Mouse (Mus musculus) hindbrain, embryonic 11.5 days (tissue): ENCODE measurements around the gene Sp7. TPM values are rescaled to one million over a fixed set of nuclear protein-coding genes. Genes with fewer than 3 reads are reported as not detected.

Experiments used
- ATAC-seq: fragments of 200-750 bp; cut with Nextera tagmentation; 2 replicates; pipeline ENCODE4 v1.8.0; 2017; ENCODE audit warnings: mild to moderate bottlenecking, moderate TSS enrichment, moderate library complexity; ENCODE audit not compliant: low FRiP score
- DNase-seq: peaks from one replicate; pipeline ENCODE4 v3.0.0-alpha.2; 2015; ENCODE audit warnings: low spot score
- H3K27ac ChIP-seq: fragments of 300-500 bp; sonication (generic); 2 replicates; pipeline ENCODE4 v1.5.1; 2014; ENCODE audit warnings: mild to moderate bottlenecking, low read depth, low read length
- H3K27me3 ChIP-seq: fragments of 300-500 bp; sonication (generic); 2 replicates; pipeline ENCODE4 v1.6.1; 2014; ENCODE audit warnings: mild to moderate bottlenecking, low read length, moderate library complexity, mixed read lengths; ENCODE audit not compliant: control insufficient read depth, insufficient read depth
- H3K36me3 ChIP-seq: fragments of 300-500 bp; sonication (generic); 2 replicates; pipeline ENCODE4 v1.6.1; 2014; ENCODE audit warnings: mild to moderate bottlenecking, low read length, moderate library complexity, mixed read lengths; ENCODE audit not compliant: control insufficient read depth, insufficient read depth
- H3K4me1 ChIP-seq: fragments of 300-500 bp; sonication (generic); replicated peaks from 2 replicates; pipeline ENCODE4 v1.6.1; 2014; ENCODE audit warnings: low read length, mixed read lengths; ENCODE audit not compliant: control insufficient read depth, insufficient read depth
- H3K4me2 ChIP-seq: fragments of 300-500 bp; sonication (generic); replicated peaks from 2 replicates; pipeline ENCODE4 v1.6.1; 2014; ENCODE audit warnings: mild to moderate bottlenecking, low read depth, low read length
- H3K4me3 ChIP-seq: fragments of 300-500 bp; sonication (generic); 2 replicates; pipeline ENCODE4 v1.5.1; 2014; ENCODE audit warnings: low read depth, low read length
- H3K9ac ChIP-seq: fragments of 300-500 bp; sonication (generic); 2 replicates; pipeline ENCODE4 v1.6.1; 2014; ENCODE audit warnings: low read depth, low read length
- H3K9me3 ChIP-seq: fragments of 300-500 bp; sonication (generic); 2 replicates; pipeline ENCODE4 v1.6.1; 2016; ENCODE audit warnings: low read length; ENCODE audit not compliant: control insufficient read depth
- WGBS: fragments of 180-500 bp; shearing (Covaris S2); extraction: QIAGEN DNeasy Blood & Tissue Kit; methylation state at CpG from one replicate; pipeline ENCODE4 v1.1.7; 2014; 5-methylcytosine and 5-hydroxymethylcytosine counted together
- polyA plus RNA-seq: library from polyadenylated mRNA; unstranded; fragments of >200 nt; fragmentation: Nextera tagmentation; extraction: Ambion mirVana; gene quantifications from 2 replicates; pipeline ENCODE4 v1.2.1, GENCODE M21; 2014

Gene Sp7
- polyA plus RNA-seq, 1 experiment from 2014 or later = 0.99 TPM

- no peak overlapping the region for H3K4me3 ChIP-seq
- H3K27ac ChIP-seq = no peak overlapping the region
- H3K27me3 ChIP-seq = peaks cover 24% of the 10 kb centered on the region
- H3K36me3 ChIP-seq = no peaks in the 10 kb centered on the region
- no peaks in the 10 kb centered on the region for H3K9me3 ChIP-seq
- H3K4me1 ChIP-seq = peaks cover 11% of the 10 kb centered on the region
- H3K9ac ChIP-seq = no peak overlapping the region
- WGBS = 19% methylated on average over 16 of the region's 16 CpGs
- DNase-seq (peak; percentile 45), ATAC-seq (no peak)
- peak overlapping the region; percentile 93 for H3K4me2 ChIP-seq
These were observed 10.3 kb downstream of the Sp7 start for GRCm38 (mm10) chr15:102356501-102357325.

GRCm38 (mm10) chr15:102355871-102356441 is 11.0 kb downstream of the Sp7 start:
- Histone ChIP-seq H3K36me3 (no peaks in the 10 kb centered on the region), H3K9me3 (no peaks in the 10 kb centered on the region), H3K4me2 (peak overlapping the region; percentile 93), H3K4me3 (peak overlapping the region; percentile 47), H3K27ac (peak overlapping the region; percentile 90), H3K9ac (peak overlapping the region; percentile 65), H3K27me3 (peaks cover 24% of the 10 kb centered on the region), H3K4me1 (peaks cover 13% of the 10 kb centered on the region)
- DNase-seq (peak; percentile 81), ATAC-seq (peak; percentile 67)
- WGBS = under 1% methylated on average over 38 of the region's 38 CpGs

- ATAC-seq = peak; percentile 66
- Histone ChIP-seq H3K36me3 (no peaks in the 10 kb centered on the region), H3K4me2 (peak overlapping the region; percentile 93), H3K4me1 (peaks cover 13% of the 10 kb centered on the region), H3K9ac (peak overlapping the region; percentile 65), H3K27me3 (peaks cover 24% of the 10 kb centered on the region), H3K27ac (peak overlapping the region; percentile 90), H3K9me3 (no peaks in the 10 kb centered on the region), H3K4me3 (peak overlapping the region; percentile 47)
- peak; percentile 74 for DNase-seq
- WGBS = under 1% methylated on average over 47 of the region's 49 CpGs
These were observed 11.7 kb downstream of the Sp7 start for GRCm38 (mm10) chr15:102355134-102355870.

GRCm38 (mm10) chr15:102353986-102354385 is 13.0 kb downstream of the Sp7 start:
- H3K9me3 ChIP-seq = no peaks in the 10 kb centered on the region
- ATAC-seq (no peak), DNase-seq (no peak)
- H3K36me3 ChIP-seq = no peaks in the 10 kb centered on the region
- H3K4me1 ChIP-seq = peaks cover 16% of the 10 kb centered on the region
- WGBS = 84% methylated on average over 2 of the region's 2 CpGs
- no peak overlapping the region for H3K9ac ChIP-seq
- peaks cover 19% of the 10 kb centered on the region for H3K27me3 ChIP-seq
- H3K27ac ChIP-seq = no peak overlapping the region
- no peak overlapping the region for H3K4me3 ChIP-seq
- no peak overlapping the region for H3K4me2 ChIP-seq

GRCm38 (mm10) chr15:102352177-102352576 is 14.8 kb downstream of the Sp7 start:
- H3K4me2 ChIP-seq = no peak overlapping the region
- no peak overlapping the region for H3K4me3 ChIP-seq
- H3K4me1 ChIP-seq = peaks cover 6% of the 10 kb centered on the region; the same call in 1 of the 2 replicates
- H3K9ac ChIP-seq = no peak overlapping the region
- no peak for DNase-seq
- no peak for ATAC-seq
- H3K27ac ChIP-seq = no peak overlapping the region
- peaks cover 5% of the 10 kb centered on the region; the same call in 1 of the 2 replicates for H3K27me3 ChIP-seq
- H3K9me3 ChIP-seq = no peaks in the 10 kb centered on the region
- H3K36me3 ChIP-seq = no peaks in the 10 kb centered on the region
- WGBS = 63% methylated on average over 2 of the region's 2 CpGs

- H3K9me3 ChIP-seq = no peaks in the 10 kb centered on the region
- H3K27me3 ChIP-seq = no peaks in the 10 kb centered on the region
- no peak overlapping the region for H3K27ac ChIP-seq
- peaks cover 6% of the 10 kb centered on the region; the same call in 1 of the 2 replicates for H3K4me1 ChIP-seq
- 0 out of 2 replicates have a peak overlapping the region, but pooled peaks have one; percentile 42 for H3K9ac ChIP-seq
- H3K4me2 ChIP-seq = peak overlapping the region; percentile 33
- ATAC-seq (0 out of 2 replicates have a peak, but pooled peaks have one; percentile 7), DNase-seq (no peak)
- H3K4me3 ChIP-seq = peak overlapping the region; percentile 80
- no peaks in the 10 kb centered on the region for H3K36me3 ChIP-seq
- 11% methylated on average over 11 of the region's 11 CpGs for WGBS
These were observed 16.1 kb downstream of the Sp7 start for GRCm38 (mm10) chr15:102350942-102351291.

- H3K9me3 ChIP-seq = no peaks in the 10 kb centered on the region
- ATAC-seq (peak; percentile 87), DNase-seq (peak; percentile 98)
- no peaks in the 10 kb centered on the region for H3K27me3 ChIP-seq
- H3K36me3 ChIP-seq = no peaks in the 10 kb centered on the region
- 1% methylated on average over 55 of the region's 56 CpGs for WGBS
- peaks cover 6% of the 10 kb centered on the region; the same call in 1 of the 2 replicates for H3K4me1 ChIP-seq
- H3K9ac ChIP-seq = peak within 1 kb of the TSS; percentile 87
- H3K4me3 ChIP-seq = peak within 1 kb of the TSS; percentile 80
- peak within 1 kb of the TSS; percentile 75 for H3K4me2 ChIP-seq
- H3K27ac ChIP-seq = peak within 1 kb of the TSS; percentile 61
These were observed 16.6 kb downstream of the Sp7 start, which contains the start of gene Aaas for GRCm38 (mm10) chr15:102350138-102350941. Aaas (minus strand) TSS chr15:102350771.

GRCm38 (mm10) chr15:102346444-102346843 is 20.5 kb downstream of the Sp7 start:
- H3K27ac ChIP-seq = no peak overlapping the region
- WGBS = 71% methylated on average over 4 of the region's 4 CpGs
- DNase-seq (no peak), ATAC-seq (no peak)
- H3K27me3 ChIP-seq = no peaks in the 10 kb centered on the region
- H3K9ac ChIP-seq = no peak overlapping the region
- H3K4me3 ChIP-seq = no peak overlapping the region
- peaks cover 6% of the 10 kb centered on the region; the same call in 1 of the 2 replicates for H3K4me1 ChIP-seq
- H3K36me3 ChIP-seq = no peaks in the 10 kb centered on the region
- no peaks in the 10 kb centered on the region for H3K9me3 ChIP-seq
- no peak overlapping the region for H3K4me2 ChIP-seq
